Mouse (Mus musculus) hindbrain, postnatal 0 days (tissue): Measurements from ENCODE around the gene Gm10842. TPM values are rescaled to one million over a fixed set of nuclear protein-coding genes. Genes with fewer than 3 reads are reported as not detected.

Source experiments
- ATAC-seq: fragments of 200-750 bp; cut with Nextera tagmentation; 2 replicates; pipeline ENCODE4 v1.8.0; 2017; ENCODE audit warnings: mild to moderate bottlenecking, moderate TSS enrichment, moderate library complexity
- DNase-seq: peaks from one replicate; pipeline ENCODE4 v3.0.0-alpha.2; 2015; ENCODE audit warnings: low spot score
- H3K27ac ChIP-seq: fragments of 300-500 bp; sonication (generic); 2 replicates; pipeline ENCODE4 v1.5.1; 2014; ENCODE audit warnings: mild to moderate bottlenecking
- H3K27me3 ChIP-seq: fragments of 300-500 bp; sonication (generic); 2 replicates; pipeline ENCODE4 v1.6.1; 2014; ENCODE audit warnings: low read length, mixed read lengths; ENCODE audit not compliant: insufficient read depth
- H3K36me3 ChIP-seq: fragments of 300-500 bp; sonication (generic); 2 replicates; pipeline ENCODE4 v1.6.1; 2014; ENCODE audit warnings: low read length, mixed read lengths; ENCODE audit not compliant: insufficient read depth
- H3K4me1 ChIP-seq: fragments of 300-500 bp; sonication (generic); 2 replicates; pipeline ENCODE4 v1.6.1; 2014; ENCODE audit warnings: antibody characterized with exemption, low read length, mixed read lengths; ENCODE audit not compliant: insufficient read depth
- H3K4me2 ChIP-seq: fragments of 300-500 bp; sonication (generic); 2 replicates; pipeline ENCODE4 v1.6.1; 2014; ENCODE audit warnings: low read depth, mild to moderate bottlenecking, low read length, moderate library complexity, mixed read lengths
- H3K4me3 ChIP-seq: fragments of 300-500 bp; sonication (generic); 2 replicates; pipeline ENCODE4 v1.5.1; 2014; ENCODE audit warnings: low read length
- H3K9ac ChIP-seq: fragments of 300-500 bp; sonication (generic); replicated peaks from 2 replicates; pipeline ENCODE4 v1.6.1; 2014; ENCODE audit warnings: mild to moderate bottlenecking, low read length, moderate library complexity, mixed read lengths
- H3K9me3 ChIP-seq: fragments of 300-500 bp; sonication (generic); 2 replicates; pipeline ENCODE4 v1.6.1; 2016; ENCODE audit warnings: low read length, mixed read lengths
- CTCF ChIP-seq: IDR thresholded peaks from 2 replicates; pipeline ENCODE4 v1.5.1; 2016; ENCODE audit warnings: antibody characterized with exemption, control low read depth, low read depth
- WGBS: fragments of 180-500 bp; shearing (Covaris S2); extraction: QIAGEN DNeasy Blood & Tissue Kit; methylation state at CpG from one replicate; pipeline ENCODE4 v1.1.7; 2014; 5-methylcytosine and 5-hydroxymethylcytosine counted together
- polyA plus RNA-seq: library from polyadenylated mRNA; unstranded; fragments of >200 nt; fragmentation: Nextera tagmentation; extraction: Ambion mirVana; gene quantifications from 2 replicates; pipeline ENCODE4 v1.2.1, GENCODE M21; 2015
- total RNA-seq: library from RNA; depleted of rRNA; stranded (reverse); fragments of >200 nt; gene quantifications from 2 replicates; pipeline ENCODE4 v1.2.3, GENCODE M21; 2014

The Gm10842 gene
- total and polyA plus RNA-seq, 2 experiments from 2014 or later, result not detected

GRCm38 (mm10) chr11:105159673-105160360, 13.1 kb downstream of the Gm10842 start:
- H3K4me2 ChIP-seq, result no peak overlapping the region
- WGBS, result 55% methylated on average over 6 of the region's 6 CpGs

GRCm38 (mm10) chr11:105161411-105161810, 14.7 kb downstream of the Gm10842 start:
- no peak for TF ChIP-seq CTCF
- Histone ChIP-seq H3K4me2 (no peak overlapping the region), H3K9ac (no peak overlapping the region), H3K9me3 (no peaks in the 10 kb centered on the region), H3K27me3 (no peaks in the 10 kb centered on the region), H3K4me1 (no peaks in the 10 kb centered on the region), H3K4me3 (no peak overlapping the region), H3K27ac (no peak overlapping the region), H3K36me3 (no peaks in the 10 kb centered on the region)
- ATAC-seq (no peak), DNase-seq (no peak)
- 80% methylated on average over 2 of the region's 2 CpGs for WGBS

More at GRCm38 (mm10) chr11:105159673-105160360, 13.1 kb downstream of the Gm10842 start:
- no peaks in the 10 kb centered on the region for H3K36me3 ChIP-seq
- H3K9ac ChIP-seq, result no peak overlapping the region
- no peaks in the 10 kb centered on the region for H3K4me1 ChIP-seq
- H3K4me3 ChIP-seq, result no peak overlapping the region
- H3K27ac ChIP-seq, result no peak overlapping the region
- no peak for ATAC-seq
- H3K9me3 ChIP-seq, result no peaks in the 10 kb centered on the region
- no peaks in the 10 kb centered on the region for H3K27me3 ChIP-seq
- TF ChIP-seq CTCF, result no peak
- DNase-seq, result no peak

GRCm38 (mm10) chr11:105164516-105165510, 18.1 kb downstream of the Gm10842 start:
- no peak for TF ChIP-seq CTCF
- Histone ChIP-seq H3K4me3 (no peak overlapping the region), H3K4me1 (no peaks in the 10 kb centered on the region), H3K4me2 (no peak overlapping the region), H3K9ac (no peak overlapping the region), H3K36me3 (no peaks in the 10 kb centered on the region), H3K9me3 (no peaks in the 10 kb centered on the region), H3K27ac (no peak overlapping the region), H3K27me3 (no peaks in the 10 kb centered on the region)
- no peak for ATAC-seq
- 87% methylated on average over 69 of the region's 69 CpGs for WGBS
- no peak for DNase-seq

GRCm38 (mm10) chr11:105166780-105167179, 20.1 kb downstream of the Gm10842 start:
- Histone ChIP-seq H3K9ac (no peak overlapping the region), H3K27ac (no peak overlapping the region), H3K36me3 (no peaks in the 10 kb centered on the region), H3K4me3 (no peak overlapping the region), H3K9me3 (no peaks in the 10 kb centered on the region), H3K27me3 (no peaks in the 10 kb centered on the region), H3K4me2 (no peak overlapping the region), H3K4me1 (no peaks in the 10 kb centered on the region)
- 91% methylated on average over 10 of the region's 10 CpGs for WGBS
- DNase-seq (no peak), ATAC-seq (no peak)
- TF ChIP-seq CTCF, result no peak

- Histone ChIP-seq H3K9me3 (no peaks in the 10 kb centered on the region), H3K9ac (no peak within 1 kb of the TSS), H3K36me3 (no peaks in the 10 kb centered on the region), H3K4me2 (peak within 1 kb of the TSS; percentile 87), H3K27me3 (no peaks in the 10 kb centered on the region), H3K27ac (no peak within 1 kb of the TSS), H3K4me3 (0 out of 2 replicates have a peak within 1 kb of the TSS, but pooled peaks have one; percentile 68), H3K4me1 (peaks cover 8% of the 10 kb centered on the region)
- TF ChIP-seq CTCF, result no peak
- ATAC-seq, result no peak
- 44% methylated on average over 2 of the region's 2 CpGs for WGBS
- no peak for DNase-seq
Measured at GRCm38 (mm10) chr11:105178516-105178915, 31.8 kb downstream of the Gm10842 start, which contains the start of gene Tlk2. Gene Tlk2 (plus strand): TSS chr11:105178807.

- no peak overlapping the region for H3K9ac ChIP-seq
- peak overlapping the region; percentile 68; the same call in 1 of the 2 replicates for H3K4me3 ChIP-seq
- ATAC-seq (no peak), DNase-seq (no peak)
- peak overlapping the region; percentile 87 for H3K4me2 ChIP-seq
- no peak overlapping the region for H3K27ac ChIP-seq
- H3K36me3 ChIP-seq, result peaks cover 4% of the 10 kb centered on the region; the same call in 1 of the 2 replicates
- no peaks in the 10 kb centered on the region for H3K9me3 ChIP-seq
- WGBS, result 62% methylated on average over 4 of the region's 4 CpGs
- TF ChIP-seq CTCF, result no peak
- H3K4me1 ChIP-seq, result peaks cover 8% of the 10 kb centered on the region
- no peaks in the 10 kb centered on the region for H3K27me3 ChIP-seq
Measured at GRCm38 (mm10) chr11:105179523-105179922, 32.8 kb downstream of the Gm10842 start.
